Mouse (Mus musculus) hindbrain, embryonic 11.5 days (tissue): ENCODE results near the gene Brd9. TPM values are rescaled to one million over a fixed set of nuclear protein-coding genes. Genes with fewer than 3 reads are reported as not detected.
"Not testable (repeated sequence)": the region's sequence is repeated elsewhere in the genome, so short reads cannot be mapped to it uniquely, and the experiment has no call there.

Source experiments
- ATAC-seq: fragments of 200-750 bp; cut with Nextera tagmentation; 2 replicates; pipeline ENCODE4 v1.8.0; 2017; ENCODE audit warnings: mild to moderate bottlenecking, moderate TSS enrichment, moderate library complexity; ENCODE audit not compliant: low FRiP score
- DNase-seq: peaks from one replicate; pipeline ENCODE4 v3.0.0-alpha.2; 2015; ENCODE audit warnings: low spot score
- H3K27ac ChIP-seq: fragments of 300-500 bp; sonication (generic); 2 replicates; pipeline ENCODE4 v1.5.1; 2014; ENCODE audit warnings: mild to moderate bottlenecking, low read depth, low read length
- H3K27me3 ChIP-seq: fragments of 300-500 bp; sonication (generic); 2 replicates; pipeline ENCODE4 v1.6.1; 2014; ENCODE audit warnings: mild to moderate bottlenecking, low read length, moderate library complexity, mixed read lengths; ENCODE audit not compliant: control insufficient read depth, insufficient read depth
- H3K36me3 ChIP-seq: fragments of 300-500 bp; sonication (generic); 2 replicates; pipeline ENCODE4 v1.6.1; 2014; ENCODE audit warnings: mild to moderate bottlenecking, low read length, moderate library complexity, mixed read lengths; ENCODE audit not compliant: control insufficient read depth, insufficient read depth
- H3K4me1 ChIP-seq: fragments of 300-500 bp; sonication (generic); replicated peaks from 2 replicates; pipeline ENCODE4 v1.6.1; 2014; ENCODE audit warnings: low read length, mixed read lengths; ENCODE audit not compliant: control insufficient read depth, insufficient read depth
- H3K4me2 ChIP-seq: fragments of 300-500 bp; sonication (generic); replicated peaks from 2 replicates; pipeline ENCODE4 v1.6.1; 2014; ENCODE audit warnings: mild to moderate bottlenecking, low read depth, low read length
- H3K4me3 ChIP-seq: fragments of 300-500 bp; sonication (generic); 2 replicates; pipeline ENCODE4 v1.5.1; 2014; ENCODE audit warnings: low read depth, low read length
- H3K9ac ChIP-seq: fragments of 300-500 bp; sonication (generic); 2 replicates; pipeline ENCODE4 v1.6.1; 2014; ENCODE audit warnings: low read depth, low read length
- H3K9me3 ChIP-seq: fragments of 300-500 bp; sonication (generic); 2 replicates; pipeline ENCODE4 v1.6.1; 2016; ENCODE audit warnings: low read length; ENCODE audit not compliant: control insufficient read depth
- WGBS: fragments of 180-500 bp; shearing (Covaris S2); extraction: QIAGEN DNeasy Blood & Tissue Kit; methylation state at CpG from one replicate; pipeline ENCODE4 v1.1.7; 2014; 5-methylcytosine and 5-hydroxymethylcytosine counted together
- polyA plus RNA-seq: library from polyadenylated mRNA; unstranded; fragments of >200 nt; fragmentation: Nextera tagmentation; extraction: Ambion mirVana; gene quantifications from 2 replicates; pipeline ENCODE4 v1.2.1, GENCODE M21; 2014

Brd9 gene
- polyA plus RNA-seq, 1 experiment from 2014 or later: 76.7 TPM

DNA sequence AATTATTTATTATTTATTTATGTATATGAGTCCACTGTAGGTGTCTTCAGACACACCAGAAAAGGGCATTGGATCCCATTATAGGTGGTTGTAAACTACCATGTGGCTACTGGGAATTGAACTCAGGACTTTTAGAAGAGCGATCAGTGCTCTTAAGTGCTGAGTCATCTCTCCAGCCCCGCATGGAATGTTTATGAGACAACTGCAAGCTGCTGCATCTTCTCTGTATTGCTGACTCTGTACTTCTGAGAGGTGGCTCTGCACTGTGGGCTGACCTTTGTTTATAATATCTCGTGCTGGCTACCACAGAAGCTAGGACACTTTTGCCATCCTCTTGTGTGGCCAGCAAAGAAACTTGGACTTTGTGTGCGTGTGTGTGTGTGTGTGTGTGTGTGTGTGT is 63.9 kb downstream of the Brd9 start:
- Histone ChIP-seq H3K9me3 (no peaks in the 10 kb centered on the region), H3K27me3 (no peaks in the 10 kb centered on the region), H3K9ac (no peak overlapping the region), H3K4me3 (no peak overlapping the region), H3K4me2 (no peak overlapping the region), H3K4me1 (no peaks in the 10 kb centered on the region), H3K36me3 (no peaks in the 10 kb centered on the region), H3K27ac (no peak overlapping the region)
- WGBS: 77% methylated on average over 4 of the region's 4 CpGs
- DNase-seq (no peak), ATAC-seq (no peak)

DNA sequence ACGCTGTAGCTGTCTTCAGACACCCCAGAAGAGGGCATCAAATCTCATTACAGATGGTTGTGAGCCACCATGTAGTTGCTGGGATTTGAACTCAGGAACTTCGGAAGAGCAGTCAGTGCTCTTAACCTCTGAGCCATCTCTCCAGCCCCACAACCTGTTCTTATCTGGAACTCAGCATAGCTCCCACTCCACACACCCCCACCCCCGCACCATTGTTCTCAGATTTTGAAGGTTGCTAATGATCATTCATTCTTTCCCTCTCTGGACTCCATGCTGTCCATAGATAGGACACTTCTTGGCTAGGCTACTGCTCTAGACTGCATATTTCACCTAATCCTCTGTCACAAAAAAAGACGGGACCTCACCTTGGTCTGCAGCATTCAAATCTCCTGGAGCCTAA is 69.3 kb downstream of the Brd9 start:
- H3K27ac ChIP-seq, H3K36me3 ChIP-seq, H3K4me1 ChIP-seq, H3K4me2 ChIP-seq, H3K9me3 ChIP-seq, H3K4me3 ChIP-seq, H3K27me3 ChIP-seq, DNase-seq, H3K9ac ChIP-seq, ATAC-seq: not testable (repeated sequence)
- 88% methylated on average over 4 of the region's 4 CpGs for WGBS

DNA sequence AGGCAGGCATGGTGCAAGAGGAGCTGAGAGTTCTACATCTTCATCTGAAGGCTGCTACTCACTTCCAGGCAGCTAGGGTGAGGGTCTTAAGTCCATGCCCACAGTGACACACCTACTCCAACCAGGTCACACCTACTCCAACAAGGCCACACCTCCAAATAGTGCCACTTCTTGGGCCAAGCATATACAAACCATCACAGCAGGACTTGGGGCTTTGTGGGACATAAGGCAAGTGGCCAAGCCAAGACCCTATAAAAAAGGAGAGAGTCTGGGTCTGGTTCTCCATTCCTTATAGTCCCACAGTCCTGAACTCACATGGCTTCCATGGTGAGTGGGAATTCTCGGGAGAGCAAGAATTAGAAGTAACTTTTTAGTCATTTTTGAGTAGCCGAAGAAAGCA is 70.6 kb downstream of the Brd9 start:
- H3K4me1 ChIP-seq, H3K9ac ChIP-seq, ATAC-seq, H3K27ac ChIP-seq, H3K4me2 ChIP-seq, H3K36me3 ChIP-seq, H3K9me3 ChIP-seq, DNase-seq, H3K4me3 ChIP-seq: not testable (repeated sequence)
- WGBS: 70% methylated on average over 2 of the region's 2 CpGs
- H3K27me3 ChIP-seq: peaks cover 10% of the 10 kb centered on the region

DNA sequence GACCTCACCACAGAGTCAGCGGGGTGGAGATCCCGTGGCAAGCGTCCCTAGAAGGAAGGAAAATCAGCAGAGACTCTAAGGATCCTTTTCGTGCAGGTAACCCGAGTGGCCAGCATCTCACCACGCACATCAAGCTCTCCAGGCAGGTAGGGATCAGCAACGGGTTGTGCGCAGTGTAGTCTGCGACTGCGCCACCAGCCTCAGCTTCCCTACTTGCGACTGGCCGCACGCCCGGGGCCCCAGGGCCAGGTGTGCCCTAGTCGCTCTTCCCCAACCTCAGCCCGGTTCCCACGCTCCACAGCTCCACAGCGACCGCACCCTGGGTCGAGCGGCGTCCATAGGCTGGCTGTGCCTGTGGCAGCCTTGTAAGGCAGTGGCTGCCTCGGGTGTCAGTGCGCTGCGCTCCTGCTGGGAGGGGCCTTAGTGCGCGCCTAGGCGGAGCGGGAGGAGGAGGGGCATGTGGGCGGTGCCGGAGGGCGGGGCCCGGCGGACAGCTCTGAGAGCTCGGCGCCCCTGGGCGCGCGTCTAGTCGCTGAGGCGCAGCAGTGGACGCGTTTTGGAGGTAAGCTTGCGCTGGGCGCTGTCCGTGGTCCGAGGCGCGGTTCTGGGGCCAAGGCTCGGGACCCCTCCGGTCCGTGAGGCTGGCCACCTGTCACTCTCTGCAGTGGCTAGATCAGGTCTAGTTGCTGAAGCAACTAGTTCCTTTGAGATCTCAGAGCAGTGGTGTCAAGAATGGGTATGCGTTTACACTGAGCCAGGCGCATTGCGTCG is 71.5 kb downstream of the Brd9 start, which contains the start of gene Tppp:
Tppp (plus strand) TSS at position 460 of the 771 bp plus-strand sequence.
- Histone ChIP-seq H3K4me2 (peak within 1 kb of the TSS; percentile 98), H3K27ac (peak within 1 kb of the TSS; percentile 12; the same call in 1 of the 2 replicates), H3K36me3 (no peaks in the 10 kb centered on the region), H3K9me3 (no peaks in the 10 kb centered on the region), H3K4me1 (no peaks in the 10 kb centered on the region), H3K4me3 (peak within 1 kb of the TSS; percentile 53), H3K27me3 (peaks cover 10% of the 10 kb centered on the region), H3K9ac (peak within 1 kb of the TSS; percentile 54)
- peak; percentile 93 for ATAC-seq
- WGBS: under 1% methylated on average over 43 of the region's 56 CpGs
- DNase-seq: peak; percentile 86

DNA sequence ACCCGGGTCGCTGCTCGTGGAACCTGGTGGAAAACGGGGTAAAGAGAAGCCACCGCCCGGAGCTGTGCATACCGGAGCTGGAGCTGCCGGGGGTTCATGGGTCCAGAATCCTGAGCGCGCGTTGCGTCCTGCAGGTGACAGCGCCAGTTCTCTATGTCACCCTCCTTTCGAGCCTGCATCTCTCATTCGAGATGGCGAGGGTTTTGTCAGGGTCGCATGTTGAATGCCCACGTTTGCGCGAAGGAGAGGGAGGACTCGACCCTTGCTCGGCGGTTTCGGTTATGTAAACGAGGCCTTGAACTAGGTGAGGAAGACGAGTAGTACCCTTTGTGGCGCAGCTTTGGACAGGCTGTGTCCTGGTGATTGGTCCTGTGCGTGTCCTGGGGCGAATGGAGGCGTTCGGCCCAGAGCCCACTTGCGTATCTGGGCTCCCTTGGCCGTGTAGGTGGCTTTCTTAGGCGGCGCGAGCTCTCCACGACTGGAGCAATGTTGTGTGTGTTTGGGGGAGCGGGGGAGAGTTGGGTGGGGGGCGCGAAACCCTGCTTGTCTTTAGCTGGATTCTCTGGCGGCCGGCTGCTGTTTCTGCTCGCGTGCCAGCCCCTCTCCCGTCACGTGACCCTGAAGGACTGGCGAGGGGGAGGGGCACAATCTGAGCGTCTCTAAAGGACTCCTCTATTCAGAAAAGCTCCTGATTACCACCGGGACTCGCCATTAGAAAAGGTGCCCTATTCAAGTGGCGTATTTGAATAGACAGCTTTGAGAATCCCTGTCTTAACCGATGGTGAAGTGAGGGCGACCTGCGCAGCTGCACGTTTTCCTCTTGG is 72.4 kb downstream of the Brd9 start:
- H3K9me3 ChIP-seq: no peaks in the 10 kb centered on the region
- peaks cover 10% of the 10 kb centered on the region for H3K27me3 ChIP-seq
- peak overlapping the region; percentile 54 for H3K9ac ChIP-seq
- peak overlapping the region; percentile 53 for H3K4me3 ChIP-seq
- ATAC-seq (peak; percentile 75), DNase-seq (peak; percentile 84)
- H3K4me1 ChIP-seq: no peaks in the 10 kb centered on the region
- no peaks in the 10 kb centered on the region for H3K36me3 ChIP-seq
- WGBS: 1% methylated on average over 55 of the region's 55 CpGs
- H3K4me2 ChIP-seq: peak overlapping the region; percentile 98
- H3K27ac ChIP-seq: peak overlapping the region; percentile 12; the same call in 1 of the 2 replicates

Other genes starting within 250 kb of the Brd9 start
- not detected in 2 replicates for gene Slc6a19, start 232.9 kb upstream of the Brd9 start, polyA plus RNA-seq
- gene Slc12a7, start 204.7 kb upstream of the Brd9 start, polyA plus RNA-seq: 34.2 and 34.8 TPM in 2 replicates
- gene Nkd2, start 90.2 kb upstream of the Brd9 start, polyA plus RNA-seq: 14.7 TPM in 2 replicates
- gene Trip13, start within 50 bp of the Brd9 start, polyA plus RNA-seq: 40.1 and 49.5 TPM in 2 replicates
- not detected in 2 replicates for gene Zdhhc11, start 26.0 kb downstream of the Brd9 start, polyA plus RNA-seq
- gene Tppp, start 71.6 kb downstream of the Brd9 start, polyA plus RNA-seq: 4.0 and 4.9 TPM in 2 replicates
- 18.3 and 20.3 TPM in 2 replicates for gene Cep72, start 124.5 kb downstream of the Brd9 start, polyA plus RNA-seq
- gene Slc9a3, start 183.6 kb downstream of the Brd9 start, polyA plus RNA-seq: not detected in 2 replicates